Mouse (Mus musculus) left cerebral cortex, adult 18-20 months (tissue): ENCODE results near the gene Sash1. TPM values are rescaled to one million over a fixed set of nuclear protein-coding genes. Genes with fewer than 3 reads are reported as not detected.

Experiments used
- DNase-seq, 2 experiments: peaks; one replicate each; pipeline ENCODE4 v3.0.0; 2021 to 2022; ENCODE audit warnings: low spot score in 2 of 2, mixed read lengths in 1 of 2
- long read RNA-seq, 2 experiments: library from polyadenylated mRNA; stranded (forward); transcript quantifications; one replicate each; pipeline ENCODE4 v2.0.0; 2021
- total RNA-seq, 2 experiments: library from RNA; stranded (reverse); gene quantifications; 2 replicates each; pipeline ENCODE4 v1.2.3; 2021

The Sash1 gene
- 10 to 100 TPM; 44.3 to 53.6 TPM for total RNA-seq
- long read RNA-seq, experiment 1, partial matches to known transcripts, result 2 of 2 reads
- long read RNA-seq, experiment 1, other reads (novel, unspliced or antisense), result 0 of 2 reads
- long read RNA-seq, experiment 2, partial matches to known transcripts, result 0 of 4 reads
- long read RNA-seq, experiment 2, other reads (novel, unspliced or antisense), result 3 of 4 reads

GRCm38 (mm10) chr10:8885630-8886527, at the start of gene Sash1:
TSS of gene Sash1 (minus strand) at chr10:8886070.
- peak; percentile 57 to 73 for DNase-seq

GRCm38 (mm10) chr10:8935601-8936000, 49.7 kb upstream of the Sash1 start:
- no peak for DNase-seq

GRCm38 (mm10) chr10:8933451-8934372, 47.8 kb upstream of the Sash1 start:
- no peak for DNase-seq

GRCm38 (mm10) chr10:8931548-8932240, 45.8 kb upstream of the Sash1 start:
- no peak for DNase-seq

GRCm38 (mm10) chr10:8930672-8931071, 44.8 kb upstream of the Sash1 start:
- DNase-seq, result no peak

- no peak for DNase-seq
These were observed 43.1 kb upstream of the Sash1 start for GRCm38 (mm10) chr10:8928775-8929647.

- no peak for DNase-seq
These were observed 42.4 kb upstream of the Sash1 start for GRCm38 (mm10) chr10:8928261-8928660.

GRCm38 (mm10) chr10:8926906-8927305, 41.0 kb upstream of the Sash1 start:
- DNase-seq, result no peak

GRCm38 (mm10) chr10:8926295-8926694, 40.4 kb upstream of the Sash1 start:
- no peak for DNase-seq

GRCm38 (mm10) chr10:8925299-8925698, 39.4 kb upstream of the Sash1 start:
- DNase-seq, result no peak

- DNase-seq, result no peak
These were observed 35.3 kb upstream of the Sash1 start for GRCm38 (mm10) chr10:8921098-8921693.

GRCm38 (mm10) chr10:8917798-8918197, 31.9 kb upstream of the Sash1 start:
- no peak for DNase-seq

- no peak for DNase-seq
These were observed 31.5 kb upstream of the Sash1 start for GRCm38 (mm10) chr10:8917350-8917749.

GRCm38 (mm10) chr10:8915755-8916154, 29.9 kb upstream of the Sash1 start:
- DNase-seq, result no peak

GRCm38 (mm10) chr10:8913904-8914303, 28.0 kb upstream of the Sash1 start:
- no peak for DNase-seq

GRCm38 (mm10) chr10:8912706-8913275, 26.9 kb upstream of the Sash1 start:
- peak in 1 of 2 experiments; percentile 11 for DNase-seq

GRCm38 (mm10) chr10:8912213-8912612, 26.3 kb upstream of the Sash1 start:
- no peak for DNase-seq

GRCm38 (mm10) chr10:8910237-8910990, 24.5 kb upstream of the Sash1 start:
- DNase-seq, result no peak
